Mouse (Mus musculus): ENCODE data around the gene Stard13.

- TF ChIP-seq CTCF (IDR thresholded peaks at IDR 0.05) (no peak), EP300 (IDR thresholded peaks at IDR 0.05) (no peak)
These were observed 211.6 kb downstream of the Stard13 start for GRCm38 (mm10) chr5:151022026-151022425.
